Mouse (Mus musculus) heart, adult 9 months (tissue): Measurements from ENCODE around the gene Mtor.

Experiments used
- DNase-seq, 2 experiments: peaks; one replicate each; pipeline ENCODE4 v3.0.0; 2022; ENCODE audit warnings: low spot score in 2 of 2

Mtor gene

GRCm38 (mm10) chr4:148448179-148448852 lies at the start of gene Mtor:
TSS of gene Mtor (plus strand) at chr4:148448611.
- DNase-seq: peak; percentile 98 to 99

- no peak for DNase-seq
Observed at GRCm38 (mm10) chr4:148399437-148400094, 48.8 kb upstream of the Mtor start.

GRCm38 (mm10) chr4:148403402-148403801 lies 45.0 kb upstream of the Mtor start:
- DNase-seq: no peak

- no peak for DNase-seq
Observed at GRCm38 (mm10) chr4:148404748-148405147, 43.7 kb upstream of the Mtor start.

- no peak for DNase-seq
Observed at GRCm38 (mm10) chr4:148405255-148405788, 43.1 kb upstream of the Mtor start.

GRCm38 (mm10) chr4:148408256-148408975 lies 40.0 kb upstream of the Mtor start:
- no peak for DNase-seq

- no peak for DNase-seq
Observed at GRCm38 (mm10) chr4:148415575-148415974, 32.8 kb upstream of the Mtor start.

GRCm38 (mm10) chr4:148417074-148417526 lies 31.3 kb upstream of the Mtor start:
- DNase-seq: no peak

- no peak for DNase-seq
Observed at GRCm38 (mm10) chr4:148417559-148417958, 30.9 kb upstream of the Mtor start.

GRCm38 (mm10) chr4:148426950-148427850 lies 21.2 kb upstream of the Mtor start:
- peak; percentile 20 to 40 for DNase-seq

- DNase-seq: no peak
Observed at GRCm38 (mm10) chr4:148428544-148428943, 19.9 kb upstream of the Mtor start.

GRCm38 (mm10) chr4:148429121-148429520 lies 19.3 kb upstream of the Mtor start:
- DNase-seq: no peak

- no peak for DNase-seq
Observed at GRCm38 (mm10) chr4:148429686-148430085, 18.7 kb upstream of the Mtor start.

- DNase-seq: no peak
Observed at GRCm38 (mm10) chr4:148430880-148431519, 17.4 kb upstream of the Mtor start.

- no peak for DNase-seq
Observed at GRCm38 (mm10) chr4:148432488-148432887, 15.9 kb upstream of the Mtor start.

GRCm38 (mm10) chr4:148433336-148433735 lies 15.1 kb upstream of the Mtor start:
- DNase-seq: no peak

GRCm38 (mm10) chr4:148433813-148434212 lies 14.6 kb upstream of the Mtor start:
- no peak for DNase-seq

GRCm38 (mm10) chr4:148434554-148434953 lies 13.9 kb upstream of the Mtor start:
- peak in 1 of 2 experiments; percentile 48 for DNase-seq

GRCm38 (mm10) chr4:148435106-148435505 lies 13.3 kb upstream of the Mtor start:
- DNase-seq: no peak

- DNase-seq: no peak
Observed at GRCm38 (mm10) chr4:148435657-148436330, 12.6 kb upstream of the Mtor start.
